Mouse (Mus musculus) liver, embryonic 15.5 days (tissue): ENCODE measurements around the gene Cand2. TPM values are rescaled to one million over a fixed set of nuclear protein-coding genes. Genes with fewer than 3 reads are reported as not detected.
A peak's percentile ranks its signal among the peaks of the same experiment; 100 is the strongest.
"Not testable (repeated sequence)": the region's sequence is repeated elsewhere in the genome, so short reads cannot be mapped to it uniquely, and the experiment has no call there.

Experiments
- ATAC-seq: fragments of 200-750 bp; cut with Nextera tagmentation; 2 replicates; pipeline ENCODE4 v1.8.0; 2017; ENCODE audit warnings: moderate number of reproducible peaks, mild to moderate bottlenecking, moderate library complexity; ENCODE audit not compliant: insufficient read depth
- H3K27ac ChIP-seq: fragments of 300-500 bp; sonication (generic); replicated peaks from 2 replicates; pipeline ENCODE4 v1.5.1; 2015; ENCODE audit warnings: mild to moderate bottlenecking, inconsistent platforms
- H3K27me3 ChIP-seq: fragments of 300-500 bp; sonication (generic); 2 replicates; pipeline ENCODE4 v1.6.1; 2015; ENCODE audit warnings: mild to moderate bottlenecking, inconsistent platforms
- H3K36me3 ChIP-seq: fragments of 300-500 bp; sonication (generic); replicated peaks from 2 replicates; pipeline ENCODE4 v1.6.1; 2015; ENCODE audit warnings: moderate library complexity, mild to moderate bottlenecking, inconsistent platforms
- H3K4me1 ChIP-seq: fragments of 300-500 bp; sonication (generic); replicated peaks from 2 replicates; pipeline ENCODE4 v1.6.1; 2015; ENCODE audit warnings: inconsistent platforms
- H3K4me2 ChIP-seq: fragments of 300-500 bp; sonication (generic); 2 replicates; pipeline ENCODE4 v1.6.1; 2015; ENCODE audit warnings: moderate library complexity, mild to moderate bottlenecking, inconsistent platforms
- H3K4me3 ChIP-seq: fragments of 300-500 bp; sonication (generic); replicated peaks from 2 replicates; pipeline ENCODE4 v1.5.1; 2015; ENCODE audit warnings: mild to moderate bottlenecking, inconsistent platforms
- H3K9ac ChIP-seq: fragments of 300-500 bp; sonication (generic); 2 replicates; pipeline ENCODE4 v1.6.1; 2015; ENCODE audit warnings: moderate library complexity, mild to moderate bottlenecking, inconsistent platforms
- H3K9me3 ChIP-seq: fragments of 300-500 bp; sonication (generic); replicated peaks from 2 replicates; pipeline ENCODE4 v1.6.1; 2016; ENCODE audit warnings: inconsistent platforms
- WGBS: fragments of 180-500 bp; shearing (Covaris S2); methylation state at CpG from one replicate; pipeline ENCODE4 v1.1.7; 2015; ENCODE audit warnings: mixed read lengths; ENCODE audit not compliant: insufficient replicate concordance; 5-methylcytosine and 5-hydroxymethylcytosine counted together
- polyA plus RNA-seq: library from polyadenylated mRNA; unstranded; fragments of >200 nt; fragmentation: Nextera tagmentation; extraction: Ambion mirVana; gene quantifications from 2 replicates; pipeline ENCODE4 v1.2.1, GENCODE M21; 2015

Cand2 gene
- polyA plus RNA-seq, 1 experiment from 2014 or later = 3.0 TPM

- Histone ChIP-seq H3K4me3 (peak overlapping the region; percentile 96), H3K4me1 (peaks cover 41% of the 10 kb centered on the region), H3K27me3 (no peaks in the 10 kb centered on the region), H3K36me3 (peaks cover 48% of the 10 kb centered on the region), H3K4me2 (peak overlapping the region; percentile 76), H3K9ac (peak overlapping the region; percentile 95), H3K9me3 (no peaks in the 10 kb centered on the region), H3K27ac (peak overlapping the region; percentile 86)
- under 1% methylated on average over 15 of the region's 15 CpGs for WGBS
- ATAC-seq = no peak
Measured at GRCm38 (mm10) chr6:115807464-115808195, 33.3 kb downstream of the Cand2 start.

- peak overlapping the region; percentile 95 for H3K9ac ChIP-seq
- H3K36me3 ChIP-seq = peaks cover 43% of the 10 kb centered on the region
- H3K27ac ChIP-seq = peak overlapping the region; percentile 86
- WGBS = under 1% methylated on average over 22 of the region's 22 CpGs
- no peaks in the 10 kb centered on the region for H3K27me3 ChIP-seq
- no peak for ATAC-seq
- peaks cover 41% of the 10 kb centered on the region for H3K4me1 ChIP-seq
- peak overlapping the region; percentile 96 for H3K4me3 ChIP-seq
- H3K9me3 ChIP-seq = no peaks in the 10 kb centered on the region
- peak overlapping the region; percentile 76 for H3K4me2 ChIP-seq
Measured at GRCm38 (mm10) chr6:115808196-115808487, 33.8 kb downstream of the Cand2 start.

- Histone ChIP-seq H3K9me3 (no peaks in the 10 kb centered on the region), H3K27me3 (no peaks in the 10 kb centered on the region), H3K4me2 (peak within 1 kb of the TSS; percentile 76), H3K4me1 (peaks cover 40% of the 10 kb centered on the region), H3K4me3 (peak within 1 kb of the TSS; percentile 96), H3K27ac (peak within 1 kb of the TSS; percentile 86), H3K9ac (peak within 1 kb of the TSS; percentile 95), H3K36me3 (peaks cover 40% of the 10 kb centered on the region)
- under 1% methylated on average over 47 of the region's 47 CpGs for WGBS
- peak; percentile 83 for ATAC-seq
Measured at GRCm38 (mm10) chr6:115808488-115809231, 34.3 kb downstream of the Cand2 start, which contains the start of gene Rpl32. Gene Rpl32 (minus strand): TSS chr6:115808747.

DNA sequence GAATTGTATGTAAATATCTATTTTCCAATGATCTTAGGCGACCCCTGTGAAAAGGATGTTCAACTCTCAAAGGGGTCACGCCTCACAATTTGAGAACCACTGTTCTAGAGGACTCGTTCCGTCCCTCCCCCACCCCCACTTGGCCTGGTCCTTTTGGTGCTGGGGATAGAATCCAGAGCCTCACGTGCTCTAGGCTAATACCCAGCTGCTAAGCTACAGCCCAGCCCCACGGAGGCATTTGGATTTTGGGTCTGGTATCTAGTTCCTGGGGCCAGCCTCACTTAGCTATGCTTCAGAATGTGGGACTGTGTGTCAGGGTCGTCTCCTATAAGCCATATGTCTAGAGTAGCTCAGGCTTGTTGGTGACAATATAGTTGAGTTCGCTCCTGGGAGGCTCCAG, 37.3 kb downstream of the Cand2 start:
- WGBS = 66% methylated on average over 8 of the region's 8 CpGs
- H3K27ac ChIP-seq = no peak overlapping the region

GRCm38 (mm10) chr6:115814104-115814503, 39.8 kb downstream of the Cand2 start:
- no peaks in the 10 kb centered on the region for H3K9me3 ChIP-seq
- WGBS = 10% methylated on average over 4 of the region's 4 CpGs
- H3K4me1 ChIP-seq = peaks cover 17% of the 10 kb centered on the region
- ATAC-seq = peak; percentile 54
- H3K36me3 ChIP-seq = no peaks in the 10 kb centered on the region
- peak overlapping the region; percentile 32 for H3K4me2 ChIP-seq
- H3K27me3 ChIP-seq = no peaks in the 10 kb centered on the region
- H3K4me3 ChIP-seq = no peak overlapping the region
- no peak overlapping the region for H3K9ac ChIP-seq
- 0 out of 2 replicates have a peak overlapping the region, but pooled peaks have one; percentile 3 for H3K27ac ChIP-seq

More for the DNA sequence above, 37.3 kb downstream of the Cand2 start:
- H3K4me3 ChIP-seq = no peak overlapping the region
- no peak for ATAC-seq
- H3K4me1 ChIP-seq = peaks cover 32% of the 10 kb centered on the region
- no peaks in the 10 kb centered on the region for H3K9me3 ChIP-seq
- H3K4me2 ChIP-seq = no peak overlapping the region
- H3K36me3 ChIP-seq = peaks cover 11% of the 10 kb centered on the region
- H3K9ac ChIP-seq = no peak overlapping the region
- no peaks in the 10 kb centered on the region for H3K27me3 ChIP-seq

DNA sequence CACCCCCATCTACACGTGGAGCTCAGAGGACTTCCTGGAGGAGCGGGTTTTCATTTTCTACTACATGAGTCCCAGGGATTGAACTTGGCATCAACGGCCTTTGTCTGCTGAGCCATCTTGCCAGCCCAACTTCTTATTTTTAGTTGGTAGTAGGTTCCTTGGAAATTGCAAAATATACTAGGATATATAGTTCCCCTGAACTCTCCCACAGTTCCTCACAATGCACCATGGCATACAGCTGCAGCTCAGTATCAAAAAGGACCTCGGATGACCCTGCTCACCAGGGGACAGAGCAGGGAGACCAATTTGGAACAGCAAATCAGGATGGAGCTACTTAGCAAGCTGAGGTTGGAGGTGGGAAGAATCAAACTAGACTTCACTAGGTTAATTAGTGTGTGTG, 40.7 kb downstream of the Cand2 start:
- ATAC-seq = no peak
- 54% methylated on average over 4 of the region's 4 CpGs for WGBS
- Histone ChIP-seq H3K4me1 (peaks cover 19% of the 10 kb centered on the region), H3K9ac (no peak overlapping the region), H3K4me2 (no peak overlapping the region), H3K36me3 (no peaks in the 10 kb centered on the region), H3K27me3 (no peaks in the 10 kb centered on the region), H3K4me3 (no peak overlapping the region), H3K9me3 (no peaks in the 10 kb centered on the region), H3K27ac (no peak overlapping the region)

- no peak overlapping the region for H3K4me3 ChIP-seq
- ATAC-seq = no peak
- H3K9me3 ChIP-seq = no peaks in the 10 kb centered on the region
- H3K36me3 ChIP-seq = no peaks in the 10 kb centered on the region
- H3K9ac ChIP-seq = no peak overlapping the region
- 75% methylated on average over 2 of the region's 2 CpGs for WGBS
- no peak overlapping the region for H3K27ac ChIP-seq
- no peak overlapping the region for H3K4me2 ChIP-seq
- no peaks in the 10 kb centered on the region for H3K27me3 ChIP-seq
- H3K4me1 ChIP-seq = peaks cover 46% of the 10 kb centered on the region
Measured at GRCm38 (mm10) chr6:115818129-115818528, 43.8 kb downstream of the Cand2 start.

GRCm38 (mm10) chr6:115821216-115821993, 47.1 kb downstream of the Cand2 start:
- ATAC-seq = peak; percentile 62
- Histone ChIP-seq H3K4me1 (peaks cover 45% of the 10 kb centered on the region), H3K27ac (peak overlapping the region; percentile 54; the same call in 1 of the 2 replicates), H3K27me3 (no peaks in the 10 kb centered on the region), H3K9ac (no peak overlapping the region), H3K9me3 (no peaks in the 10 kb centered on the region), H3K4me3 (no peak overlapping the region), H3K36me3 (no peaks in the 10 kb centered on the region), H3K4me2 (peak overlapping the region; percentile 45)
- WGBS = 45% methylated on average over 8 of the region's 8 CpGs

DNA sequence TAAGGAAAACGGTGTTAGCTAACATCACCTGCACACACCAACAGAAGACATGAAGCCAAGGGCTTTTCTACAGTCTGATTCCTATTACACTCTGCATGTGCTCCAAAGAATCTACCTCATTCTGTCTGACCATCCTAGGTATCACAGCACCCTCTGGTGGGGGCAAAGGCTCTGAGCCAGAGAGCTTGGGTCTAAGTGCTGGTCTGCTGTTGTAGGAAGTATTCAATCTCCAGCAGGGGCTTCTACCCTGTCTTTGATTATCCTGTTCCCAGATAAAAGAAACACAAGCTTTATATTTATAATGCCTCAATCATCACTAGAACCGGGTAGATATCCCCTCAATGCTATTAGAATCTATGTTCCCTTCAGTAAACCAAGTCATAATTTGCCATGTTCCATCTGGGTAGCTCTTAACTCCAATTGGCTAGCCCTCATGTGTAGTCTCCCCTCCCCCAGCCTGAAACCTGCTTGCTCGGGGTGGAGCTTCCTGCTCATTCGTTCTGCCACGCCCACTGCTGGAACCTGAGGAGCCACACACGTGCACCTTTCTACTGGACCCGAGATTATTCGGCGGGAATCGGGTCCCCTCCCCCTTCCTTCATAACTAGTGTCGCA, 49.6 kb downstream of the Cand2 start:
- H3K4me1 ChIP-seq = peaks cover 45% of the 10 kb centered on the region
- peak overlapping the region; percentile 45 for H3K27ac ChIP-seq
- H3K9me3 ChIP-seq, H3K36me3 ChIP-seq, H3K9ac ChIP-seq, H3K27me3 ChIP-seq: not testable (repeated sequence)
- H3K4me2 ChIP-seq = peak overlapping the region; percentile 60
- H3K4me3 ChIP-seq = peak overlapping the region; percentile 21
- ATAC-seq = peak; percentile 91
- WGBS = 1% methylated on average over 5 of the region's 11 CpGs

DNA sequence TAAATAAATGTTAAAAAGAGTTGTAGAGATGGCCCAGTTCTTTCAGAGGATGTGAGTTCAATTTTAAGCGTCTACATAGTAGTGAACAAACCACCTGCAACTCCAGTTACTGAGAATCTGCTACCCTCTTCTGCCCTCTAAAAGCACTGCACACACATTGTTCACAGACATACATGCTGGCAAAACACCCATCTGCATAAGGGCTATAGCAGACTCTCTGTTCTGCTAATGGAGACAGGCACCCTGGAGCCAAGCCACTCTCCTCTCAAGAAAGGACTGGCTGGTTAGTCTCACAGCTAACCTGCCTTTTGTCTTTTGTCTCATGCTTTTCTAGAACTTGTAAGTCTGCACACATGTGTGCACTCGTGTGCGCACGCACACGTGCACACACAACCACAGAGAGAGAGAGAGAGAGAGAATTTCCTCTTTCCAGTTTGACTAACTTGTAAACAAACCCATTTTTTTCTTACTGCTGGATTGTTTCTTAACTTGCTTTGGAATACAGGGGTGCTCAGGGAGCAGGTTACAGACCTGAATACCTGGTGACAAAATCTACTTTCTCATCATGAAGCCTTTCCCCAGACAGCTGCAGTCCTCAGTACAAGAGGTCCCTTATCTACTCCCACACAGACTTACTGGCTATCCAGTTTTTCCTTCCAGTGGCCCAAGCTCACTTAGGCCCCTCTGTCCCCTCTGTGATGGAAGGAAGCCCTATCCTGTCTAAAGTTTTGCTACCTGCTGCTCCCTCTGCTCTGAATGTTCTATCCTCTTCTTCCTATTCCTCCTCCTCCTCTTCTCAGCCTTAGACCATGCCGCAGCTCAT, 56.7 kb downstream of the Cand2 start:
- H3K27ac ChIP-seq = no peak overlapping the region; the same call in 1 of the 2 replicates
- no peaks in the 10 kb centered on the region for H3K36me3 ChIP-seq
- no peaks in the 10 kb centered on the region for H3K27me3 ChIP-seq
- H3K9ac ChIP-seq = no peak overlapping the region
- no peak overlapping the region for H3K4me3 ChIP-seq
- no peak overlapping the region for H3K4me2 ChIP-seq
- H3K4me1 ChIP-seq = peaks cover 29% of the 10 kb centered on the region
- 69% methylated on average over 6 of the region's 6 CpGs for WGBS
- ATAC-seq = peak; percentile 52; the same call in 1 of the 2 replicates
- no peaks in the 10 kb centered on the region for H3K9me3 ChIP-seq
